Mouse (Mus musculus) megakaryocyte, adult 5-6 weeks (primary cell): ENCODE data around the gene Gm6020. TPM values are rescaled to one million over a fixed set of nuclear protein-coding genes. Genes with fewer than 3 reads are reported as not detected.

Experiments used
- total RNA-seq, 2 experiments: library from RNA; stranded (forward) in 1 of 2; stranded (reverse) in 1 of 2; fragments of 153-499, 151-499 nt in 1 of 2; fragments of 221-1000, 200-1000 nt in 1 of 2; gene quantifications; 2 replicates each; pipeline versions ENCODE4 v1.2.3 to v1.2.4; 2015 to 2017

The Gm6020 gene
- total RNA-seq, 2 experiments from 2014 or later, result not detected

Other genes starting within 250 kb of the Gm6020 start
- 34.3 and 39.3 TPM in 2 replicates for gene Zfp950, start 43.0 kb upstream of the Gm6020 start, total RNA-seq (2015)
- gene Zfp950, start 43.0 kb upstream of the Gm6020 start, total RNA-seq (2017), result 29.4 and 35.9 TPM in 2 replicates
- gene Gm7102, start 7.6 kb upstream of the Gm6020 start, total RNA-seq (2015), result 0.18 TPM in 1 of 2 replicates, not detected in the other
- not detected in 2 replicates for gene Gm7102, start 7.6 kb upstream of the Gm6020 start, total RNA-seq (2017)
- gene Csf2ra, start 44.5 kb downstream of the Gm6020 start, total RNA-seq (2015), result 415 and 460 TPM in 2 replicates
- 114 and 125 TPM in 2 replicates for gene Csf2ra, start 44.5 kb downstream of the Gm6020 start, total RNA-seq (2017)
- gene Gm21060, start 113.2 kb downstream of the Gm6020 start, total RNA-seq (2015), result not detected in 2 replicates
- gene Gm21060, start 113.2 kb downstream of the Gm6020 start, total RNA-seq (2017), result not detected in 2 replicates